Mouse (Mus musculus): ENCODE data around the gene Nrg4.

DNA sequence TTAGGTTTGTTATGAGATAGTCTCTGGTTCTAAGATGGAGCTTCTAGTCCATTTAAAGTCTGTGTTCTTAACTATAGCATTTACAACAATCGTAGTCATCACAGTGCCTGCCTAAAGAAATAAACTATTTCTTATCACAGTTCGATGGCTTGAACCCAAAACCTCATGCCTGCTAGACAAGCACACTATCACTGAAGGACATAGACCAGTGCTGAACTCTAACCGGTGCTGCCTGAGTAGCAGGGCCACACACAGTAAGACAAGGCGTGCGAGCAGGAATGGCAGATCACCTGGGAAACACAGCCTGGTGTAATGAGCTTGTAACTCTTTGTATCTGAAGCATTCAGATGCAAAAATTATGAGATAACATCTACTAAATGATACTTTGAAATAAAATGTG lies 85.8 kb downstream of the Nrg4 start:
- TF ChIP-seq POLR2A (IDR thresholded peaks at IDR 0.05; ENCODE audit: extremely low read depth, insufficient read depth, low read length) (no peak), CTCF (IDR thresholded peaks at IDR 0.05; ENCODE audit: low read depth, low read length) (no peak)

All from liver, adult 2 months (tissue).